Mouse (Mus musculus) limb, embryonic 14.5 days (tissue): ENCODE data around the gene Bcdin3d. TPM values are rescaled to one million over a fixed set of nuclear protein-coding genes. Genes with fewer than 3 reads are reported as not detected.

Source experiments
- ATAC-seq: fragments of 200-750 bp; cut with Nextera tagmentation; 2 replicates; pipeline ENCODE4 v1.8.0; 2017; ENCODE audit warnings: low read depth, moderate number of reproducible peaks, moderate TSS enrichment; ENCODE audit not compliant: low FRiP score
- DNase-seq: peaks from one replicate; pipeline ENCODE4 v3.0.0-alpha.2; 2015; ENCODE audit warnings: low spot score
- H3K27ac ChIP-seq: fragments of 300-500 bp; sonication (generic); replicated peaks from 2 replicates; pipeline ENCODE4 v1.5.1; 2014; ENCODE audit warnings: low read depth, mild to moderate bottlenecking, low read length, moderate library complexity, mixed read lengths
- H3K27me3 ChIP-seq: fragments of 300-500 bp; sonication (generic); 2 replicates; pipeline ENCODE4 v1.6.1; 2014; ENCODE audit warnings: low read length, mixed read lengths; ENCODE audit not compliant: control insufficient read depth, insufficient read depth
- H3K36me3 ChIP-seq: fragments of 300-500 bp; sonication (generic); 2 replicates; pipeline ENCODE4 v1.6.1; 2014; ENCODE audit warnings: mild to moderate bottlenecking, low read length, moderate library complexity, mixed read lengths; ENCODE audit not compliant: control insufficient read depth, insufficient read depth
- H3K4me1 ChIP-seq: fragments of 300-500 bp; sonication (generic); 2 replicates; pipeline ENCODE4 v1.6.1; 2014; ENCODE audit warnings: antibody characterized with exemption, low read length, mixed read lengths; ENCODE audit not compliant: control insufficient read depth, insufficient read depth
- H3K4me2 ChIP-seq: fragments of 300-500 bp; sonication (generic); replicated peaks from 2 replicates; pipeline ENCODE4 v1.6.1; 2014; ENCODE audit warnings: low read depth, mild to moderate bottlenecking, low read length, moderate library complexity; ENCODE audit not compliant: severe bottlenecking
- H3K4me3 ChIP-seq: fragments of 300-500 bp; sonication (generic); replicated peaks from 2 replicates; pipeline ENCODE4 v1.5.1; 2014; ENCODE audit warnings: low read length
- H3K9ac ChIP-seq: fragments of 300-500 bp; sonication (generic); 2 replicates; pipeline ENCODE4 v1.6.1; 2014; ENCODE audit warnings: mild to moderate bottlenecking, low read depth, low read length, moderate library complexity; ENCODE audit not compliant: severe bottlenecking
- H3K9me3 ChIP-seq: fragments of 300-500 bp; sonication (generic); 2 replicates; pipeline ENCODE4 v1.6.1; 2016; ENCODE audit warnings: low read length; ENCODE audit not compliant: control insufficient read depth
- POLR2A ChIP-seq: fragments of 200-500 bp; IDR thresholded peaks from 2 replicates; pipeline ENCODE4 v1.8.0; 2012; ENCODE audit warnings: inconsistent platforms, mild to moderate bottlenecking, moderate library complexity, borderline replicate concordance; ENCODE audit not compliant: insufficient read depth, insufficient read length; ENCODE audit errors: extremely low read depth
- WGBS: fragments of 180-500 bp; shearing (Covaris S2); extraction: QIAGEN DNeasy Blood & Tissue Kit; methylation state at CpG from one replicate; pipeline ENCODE4 v1.1.7; 2014; 5-methylcytosine and 5-hydroxymethylcytosine counted together
- polyA plus RNA-seq, 2 experiments: library from polyadenylated mRNA; depleted of rRNA in 1 of 2; stranded (reverse) in 1 of 2; unstranded in 1 of 2; fragments of >200 nt; fragmentation: Nextera tagmentation in 1 of 2; extraction: Ambion mirVana in 1 of 2; gene quantifications; 2 replicates each; pipeline versions ENCODE4 v1.2.1 to v1.2.3; 2012 to 2014

Gene Bcdin3d
- polyA plus RNA-seq, 2 experiments = 9.2 to 13.6 TPM

- no peaks in the 10 kb centered on the region for H3K9me3 ChIP-seq
- ATAC-seq (no peak), DNase-seq (no peak)
- no peak overlapping the region for H3K4me3 ChIP-seq
- no peak overlapping the region for H3K4me2 ChIP-seq
- no peak overlapping the region for H3K9ac ChIP-seq
- WGBS = 72% methylated on average over 4 of the region's 4 CpGs
- TF ChIP-seq POLR2A = no peak
- peaks cover 27% of the 10 kb centered on the region for H3K4me1 ChIP-seq
- H3K27ac ChIP-seq = no peak overlapping the region
- no peaks in the 10 kb centered on the region for H3K36me3 ChIP-seq
- no peaks in the 10 kb centered on the region for H3K27me3 ChIP-seq
These were observed 23.8 kb upstream of the Bcdin3d start for GRCm38 (mm10) chr15:99498356-99498755.

GRCm38 (mm10) chr15:99497527-99498242 is 23.2 kb upstream of the Bcdin3d start:
- WGBS = 42% methylated on average over 12 of the region's 12 CpGs
- H3K36me3 ChIP-seq = no peaks in the 10 kb centered on the region
- peaks cover 24% of the 10 kb centered on the region for H3K4me1 ChIP-seq
- TF ChIP-seq POLR2A = no peak
- no peak overlapping the region for H3K4me3 ChIP-seq
- no peak overlapping the region for H3K9ac ChIP-seq
- no peaks in the 10 kb centered on the region for H3K27me3 ChIP-seq
- no peak overlapping the region for H3K4me2 ChIP-seq
- DNase-seq = peak; percentile 59
- ATAC-seq = peak; percentile 20; the same call in 1 of the 2 replicates
- H3K9me3 ChIP-seq = no peaks in the 10 kb centered on the region
- no peak overlapping the region for H3K27ac ChIP-seq

GRCm38 (mm10) chr15:99497061-99497460 is 22.5 kb upstream of the Bcdin3d start:
- peaks cover 19% of the 10 kb centered on the region for H3K4me1 ChIP-seq
- no peaks in the 10 kb centered on the region for H3K9me3 ChIP-seq
- ATAC-seq (peak; percentile 53; the same call in 1 of the 2 replicates), DNase-seq (peak; percentile 82)
- no peaks in the 10 kb centered on the region for H3K36me3 ChIP-seq
- WGBS = 11% methylated on average over 4 of the region's 4 CpGs
- no peak overlapping the region for H3K4me3 ChIP-seq
- TF ChIP-seq POLR2A = no peak
- H3K27me3 ChIP-seq = no peaks in the 10 kb centered on the region
- no peak overlapping the region for H3K4me2 ChIP-seq
- no peak overlapping the region for H3K27ac ChIP-seq
- no peak overlapping the region for H3K9ac ChIP-seq

GRCm38 (mm10) chr15:99484745-99485144 is 10.2 kb upstream of the Bcdin3d start:
- 69% methylated on average over 6 of the region's 6 CpGs for WGBS
- DNase-seq = no peak
- Histone ChIP-seq H3K27ac (no peak overlapping the region), H3K4me2 (no peak overlapping the region), H3K9ac (no peak overlapping the region), H3K9me3 (no peaks in the 10 kb centered on the region), H3K4me1 (no peaks in the 10 kb centered on the region), H3K27me3 (no peaks in the 10 kb centered on the region), H3K4me3 (no peak overlapping the region), H3K36me3 (no peaks in the 10 kb centered on the region)
- no peak for ATAC-seq
- no peak for TF ChIP-seq POLR2A

GRCm38 (mm10) chr15:99475814-99476213 is 1.3 kb upstream of the Bcdin3d start:
- Histone ChIP-seq H3K9me3 (no peaks in the 10 kb centered on the region), H3K36me3 (peaks cover under 1% of the 10 kb centered on the region), H3K27ac (no peak overlapping the region), H3K4me2 (no peak overlapping the region), H3K4me3 (no peak overlapping the region), H3K27me3 (no peaks in the 10 kb centered on the region), H3K4me1 (peaks cover 6% of the 10 kb centered on the region; the same call in 1 of the 2 replicates), H3K9ac (no peak overlapping the region)
- 72% methylated on average over 1 of the region's 1 CpGs for WGBS
- TF ChIP-seq POLR2A = no peak
- ATAC-seq (no peak), DNase-seq (no peak)
